Mouse (Mus musculus) left cerebral cortex, adult 2 months (tissue): ENCODE results near the gene Rnf222. TPM values are rescaled to one million over a fixed set of nuclear protein-coding genes. Genes with fewer than 3 reads are reported as not detected.

Experiments used
- DNase-seq, 2 experiments: peaks; one replicate each; pipeline ENCODE4 v3.0.0; 2021 to 2022; ENCODE audit warnings: low spot score in 2 of 2, mixed read lengths in 1 of 2; ENCODE audit errors: extremely low spot score in 1 of 2
- H3K27ac ChIP-seq: fragments of 200-600 bp; 2 replicates; pipeline ENCODE4 v1.8.1; 2022
- H3K4me3 ChIP-seq: fragments of 200-600 bp; 2 replicates; pipeline ENCODE4 v1.8.1; 2022
- CTCF ChIP-seq: fragments of 200-600 bp; IDR thresholded peaks from 2 replicates; pipeline ENCODE4 v1.8.1; 2022; ENCODE audit warnings: antibody characterized with exemption, mild to moderate bottlenecking, moderate library complexity
- intact Hi-C: fragments of 180-260 bp; cut with DNase I; formaldehyde crosslinking; loops from one replicate; pipeline ENCODE4 v1.15.1; 2025
- total RNA-seq, 2 experiments: library from RNA; stranded (reverse); gene quantifications; 2 replicates each; pipeline ENCODE4 v1.2.3; 2021

Gene Rnf222
- total RNA-seq, 2 experiments from 2014 or later: not detected

DNA sequence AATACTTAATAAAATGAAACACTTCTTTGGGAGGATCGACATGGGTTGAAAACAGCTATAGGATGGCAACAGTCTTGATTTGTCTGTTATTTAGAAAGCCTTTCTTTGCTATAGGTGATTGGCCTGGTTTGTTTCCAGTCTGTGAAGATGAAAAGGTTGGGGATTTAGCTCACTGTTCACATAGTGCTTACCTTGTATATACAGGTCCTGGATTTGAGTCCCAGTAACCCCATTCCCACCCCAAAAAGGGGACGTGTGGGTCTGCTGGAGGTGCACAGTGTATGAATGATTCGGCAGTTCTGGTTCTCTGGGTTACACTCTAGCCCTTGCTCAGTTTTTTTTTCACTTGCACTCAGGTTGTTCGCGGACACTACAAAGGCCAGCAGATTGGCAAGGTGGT is 14.5 kb downstream of the Rnf222 start:
- intact Hi-C loops: loop anchor here (5.0 kb wide), 1 partner anchor 64 kb away; the partner anchor contains the start of gene Slc25a35
- TF ChIP-seq CTCF: no peak
- H3K27ac ChIP-seq: no peak overlapping the region
- H3K4me3 ChIP-seq: peak overlapping the region; percentile 80
- DNase-seq: no peak

GRCm38 (mm10) chr11:68903775-68904174 is 15.4 kb downstream of the Rnf222 start:
- DNase-seq: no peak
- intact Hi-C loops: loop anchor here (1.0 to 5.0 kb wide), 4 partner anchors 35 to 133 kb away; partner anchors contain the start of gene Slc25a35
- Histone ChIP-seq H3K4me3 (no peak overlapping the region), H3K27ac (no peak overlapping the region)
- no peak for TF ChIP-seq CTCF

DNA sequence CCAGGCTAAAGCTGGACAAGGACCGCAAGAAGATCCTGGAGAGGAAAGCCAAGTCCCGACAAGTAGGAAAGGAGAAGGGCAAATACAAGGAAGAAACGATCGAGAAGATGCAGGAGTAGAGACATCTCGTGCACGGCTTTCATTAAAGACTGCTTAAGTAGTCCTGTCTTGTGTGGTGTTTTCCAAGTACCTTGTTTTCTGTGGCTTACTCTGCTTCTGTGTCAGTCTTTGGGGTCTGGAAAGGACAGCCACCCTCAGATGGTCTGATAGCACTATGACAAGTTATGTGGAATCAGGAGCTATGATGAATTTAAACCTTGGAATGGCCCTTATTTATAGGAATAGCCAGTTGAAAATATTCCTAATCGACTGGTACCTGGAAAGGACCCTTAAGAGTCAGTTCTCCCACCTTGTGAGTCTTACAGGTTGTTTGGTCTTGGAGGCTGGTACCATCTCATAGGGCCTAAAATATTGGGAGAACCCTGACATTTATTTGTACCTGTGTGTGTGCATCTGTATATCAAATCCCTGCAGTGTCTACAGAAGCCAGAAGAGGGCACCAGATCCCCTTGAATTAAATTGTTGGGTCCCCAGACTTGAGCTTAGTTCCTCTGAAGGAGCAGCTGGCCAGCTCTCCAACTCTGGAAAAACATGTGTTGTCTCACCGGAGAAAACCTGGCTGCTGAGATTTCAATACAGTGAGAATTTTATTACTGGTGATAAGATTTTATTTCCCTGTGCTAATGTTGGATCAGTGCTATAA is 16.2 kb downstream of the Rnf222 start:
- TF ChIP-seq CTCF: peak; percentile 88
- H3K27ac ChIP-seq: no peak overlapping the region
- H3K4me3 ChIP-seq: no peak overlapping the region
- peak; percentile 71 to 75 for DNase-seq
- intact Hi-C loops: loop anchor here (1.0 to 5.0 kb wide), 4 partner anchors 34 to 132 kb away; partner anchors contain the start of gene Slc25a35

GRCm38 (mm10) chr11:68905138-68905531 is 16.8 kb downstream of the Rnf222 start:
- no peak overlapping the region for H3K4me3 ChIP-seq
- no peak for TF ChIP-seq CTCF
- DNase-seq: no peak
- no peak overlapping the region for H3K27ac ChIP-seq
- intact Hi-C loops: loop anchor here (2.0 kb wide), 2 partner anchors 34 to 132 kb away; no protein-coding TSS in a partner anchor

GRCm38 (mm10) chr11:68905665-68906460 is 17.5 kb downstream of the Rnf222 start:
- no peak for TF ChIP-seq CTCF
- DNase-seq: no peak
- H3K4me3 ChIP-seq: no peak overlapping the region
- intact Hi-C loops: loop anchor here (2.0 kb wide), 2 partner anchors 33 to 131 kb away; no protein-coding TSS in a partner anchor
- no peak overlapping the region for H3K27ac ChIP-seq

DNA sequence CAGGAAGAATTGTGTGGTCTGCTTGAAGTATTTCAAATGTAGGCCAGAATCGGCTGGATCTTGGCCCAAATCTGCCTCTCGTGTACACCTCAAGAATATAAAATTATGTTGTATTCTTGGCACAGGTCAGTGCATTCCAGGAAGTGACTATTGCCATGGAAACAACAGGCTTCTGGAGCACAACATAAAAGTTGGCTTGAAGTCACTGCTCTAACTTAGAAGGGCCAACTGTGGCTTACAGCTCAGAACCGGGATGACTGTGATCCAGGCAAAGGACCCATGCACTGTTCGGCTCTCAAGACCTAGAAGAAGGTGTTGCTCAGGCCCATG is 18.1 kb downstream of the Rnf222 start:
- intact Hi-C loops: no loop called here
- Histone ChIP-seq H3K27ac (no peak overlapping the region), H3K4me3 (no peak overlapping the region)
- TF ChIP-seq CTCF: no peak
- no peak for DNase-seq

DNA sequence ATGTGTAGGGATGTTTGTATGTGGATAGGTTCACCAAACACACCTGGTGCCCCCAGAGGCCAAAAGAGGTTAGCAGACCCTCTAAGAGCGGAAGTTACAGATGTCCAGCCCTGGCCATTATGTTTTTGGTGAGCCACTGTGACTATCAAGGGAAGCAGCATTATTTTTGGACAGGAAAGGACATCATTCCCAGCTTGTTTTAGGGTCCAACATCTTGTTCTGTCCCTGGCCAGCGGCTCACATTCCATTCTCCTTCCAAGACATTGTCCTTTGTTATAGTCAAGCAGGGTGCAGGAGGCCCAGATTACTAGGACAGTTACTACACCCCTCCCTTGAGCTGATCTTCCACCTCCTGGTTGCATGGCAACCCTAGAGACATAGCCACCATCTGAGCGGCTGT is 18.9 kb downstream of the Rnf222 start:
- Histone ChIP-seq H3K27ac (no peak overlapping the region), H3K4me3 (no peak overlapping the region)
- no peak for TF ChIP-seq CTCF
- intact Hi-C loops: no loop called here
- DNase-seq: no peak

DNA sequence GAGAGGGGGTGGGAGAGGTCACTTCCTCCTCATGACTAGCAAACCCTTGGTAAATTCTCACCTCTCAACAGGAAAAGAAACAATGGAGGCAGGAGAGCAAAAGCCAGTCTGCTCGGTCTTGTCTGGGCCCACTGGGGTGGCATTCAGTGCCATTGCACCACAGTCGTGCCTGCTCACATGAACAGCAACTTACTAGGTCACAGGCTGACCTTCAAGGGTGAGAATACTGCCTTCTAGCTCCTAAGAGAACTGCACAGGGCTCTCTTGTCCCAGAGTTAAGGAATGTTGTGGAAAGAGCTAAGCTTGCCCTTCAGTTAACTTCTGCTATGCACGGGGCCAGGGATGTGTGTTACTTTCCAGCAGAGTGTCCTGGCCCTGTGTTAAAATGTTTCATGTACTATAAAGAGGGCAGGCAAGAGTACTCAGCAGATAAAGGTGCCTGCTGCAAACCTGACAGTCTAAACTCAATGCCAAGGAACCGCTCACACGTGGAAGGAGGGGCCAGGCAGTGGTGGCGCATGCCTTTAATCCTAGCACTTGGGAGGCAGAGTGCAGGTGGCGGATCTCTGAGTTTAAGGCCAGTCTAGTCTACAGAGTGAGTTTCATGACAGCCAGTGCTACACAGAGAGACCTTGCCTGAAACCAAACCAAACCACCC is 20.6 kb downstream of the Rnf222 start:
- TF ChIP-seq CTCF: no peak
- intact Hi-C loops: no loop called here
- no peak overlapping the region for H3K27ac ChIP-seq
- no peak overlapping the region for H3K4me3 ChIP-seq
- DNase-seq: no peak

- TF ChIP-seq CTCF: no peak
- intact Hi-C loops: no loop called here
- DNase-seq: no peak
- no peak overlapping the region for H3K27ac ChIP-seq
- no peak overlapping the region for H3K4me3 ChIP-seq
Observed at GRCm38 (mm10) chr11:68911531-68912177, 23.3 kb downstream of the Rnf222 start.

DNA sequence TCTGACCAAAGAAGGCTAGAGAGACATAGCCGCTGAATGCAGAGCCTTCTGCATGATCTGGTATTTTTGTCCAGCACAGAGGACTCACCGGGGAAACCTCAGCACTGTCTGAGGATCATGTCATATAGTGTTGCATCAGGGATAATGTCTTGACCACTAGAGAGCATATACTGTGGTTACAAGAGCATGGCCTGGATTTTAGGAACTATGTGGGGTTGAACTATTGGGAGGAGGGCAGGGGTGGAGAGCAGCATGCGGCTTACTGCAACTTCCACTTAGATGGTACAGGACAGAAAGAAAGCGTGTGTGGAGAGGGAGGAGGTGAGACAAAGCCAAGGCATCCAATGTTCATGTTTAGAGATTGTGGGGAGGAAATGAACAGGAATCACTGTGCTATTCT is 26.2 kb downstream of the Rnf222 start:
- TF ChIP-seq CTCF: no peak
- no peak overlapping the region for H3K27ac ChIP-seq
- intact Hi-C loops: no loop called here
- no peak for DNase-seq
- H3K4me3 ChIP-seq: no peak overlapping the region

- TF ChIP-seq CTCF: no peak
- intact Hi-C loops: no loop called here
- no peak overlapping the region for H3K4me3 ChIP-seq
- no peak for DNase-seq
- H3K27ac ChIP-seq: no peak overlapping the region
Observed at GRCm38 (mm10) chr11:68923191-68923590, 34.8 kb downstream of the Rnf222 start.
